Mouse (Mus musculus) embryonic fibroblast, embryonic 13.5 days (primary cell): ENCODE measurements around the gene Sbno2.

Source experiments
- CTCF ChIP-seq: IDR thresholded peaks from 2 replicates; pipeline ENCODE4 v1.5.1; 2011; ENCODE audit warnings: mild to moderate bottlenecking, control low read depth, low read length, moderate library complexity, borderline replicate concordance; ENCODE audit not compliant: insufficient read depth
- POLR2A ChIP-seq: IDR thresholded peaks from 2 replicates; pipeline ENCODE4 v1.6.1; 2011; ENCODE audit warnings: low read depth, mild to moderate bottlenecking, control low read depth, low read length, moderate library complexity

- TF ChIP-seq POLR2A (0 out of 2 replicates have a peak, but pooled peaks have one; percentile 43), CTCF (peak; percentile 76)
Measured at GRCm38 (mm10) chr10:80114341-80115284, 9.2 kb upstream of the Sbno2 start.
